Mouse (Mus musculus) embryonic fibroblast, embryonic 13.5 days (primary cell): ENCODE data around the gene Tob2.
A peak's percentile ranks its signal among the peaks of the same experiment; 100 is the strongest.

ENCODE experiments used
- CTCF ChIP-seq: IDR thresholded peaks from 2 replicates; pipeline ENCODE4 v1.5.1; 2011; ENCODE audit warnings: mild to moderate bottlenecking, control low read depth, low read length, moderate library complexity, borderline replicate concordance; ENCODE audit not compliant: insufficient read depth
- POLR2A ChIP-seq: IDR thresholded peaks from 2 replicates; pipeline ENCODE4 v1.6.1; 2011; ENCODE audit warnings: low read depth, mild to moderate bottlenecking, control low read depth, low read length, moderate library complexity

DNA sequence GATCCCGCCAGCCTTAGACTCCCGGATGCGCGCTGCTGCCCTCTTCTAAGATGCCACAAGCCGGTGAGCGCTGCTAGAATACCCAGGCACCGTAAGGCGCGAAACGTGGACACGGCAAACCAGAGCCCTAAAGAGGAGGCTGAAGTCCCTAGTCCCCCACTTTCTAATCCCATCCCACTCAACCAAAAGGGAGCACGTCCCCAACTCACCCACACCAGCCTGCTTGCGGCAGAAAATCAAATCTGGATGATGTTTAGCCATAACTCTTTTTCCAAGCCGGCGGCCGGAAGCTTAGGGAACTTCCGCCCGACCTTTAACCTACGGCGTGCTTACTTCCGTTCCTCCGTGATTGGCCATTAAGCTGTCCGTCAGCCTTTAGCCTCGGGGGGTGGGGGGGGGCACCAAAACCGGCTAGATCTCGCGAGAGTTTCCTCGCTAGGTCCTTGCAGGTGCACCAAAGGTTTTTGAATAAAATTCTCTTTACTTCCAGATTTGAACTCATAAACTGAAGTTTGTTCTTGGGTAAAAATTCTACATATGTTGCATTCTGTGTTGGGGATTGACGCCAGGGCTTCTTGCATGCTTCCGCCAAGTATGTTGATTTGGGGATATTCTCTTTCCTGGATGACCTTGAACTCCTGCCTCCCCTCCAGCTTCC is 13.1 kb upstream of the Tob2 start, which contains the start of gene Phf5a:
- TF ChIP-seq CTCF, result no peak
- TF ChIP-seq POLR2A, result 0 out of 2 replicates have a peak, but pooled peaks have one; percentile 48
